Mouse (Mus musculus): ENCODE data around the gene Afm. TPM values are rescaled to one million over a fixed set of nuclear protein-coding genes. Genes with fewer than 3 reads are reported as not detected.

Afm gene
- polyA plus RNA-seq (2015; fragmentation: Nextera tagmentation; extraction: Ambion mirVana), result not detected in 2 replicates

DNA sequence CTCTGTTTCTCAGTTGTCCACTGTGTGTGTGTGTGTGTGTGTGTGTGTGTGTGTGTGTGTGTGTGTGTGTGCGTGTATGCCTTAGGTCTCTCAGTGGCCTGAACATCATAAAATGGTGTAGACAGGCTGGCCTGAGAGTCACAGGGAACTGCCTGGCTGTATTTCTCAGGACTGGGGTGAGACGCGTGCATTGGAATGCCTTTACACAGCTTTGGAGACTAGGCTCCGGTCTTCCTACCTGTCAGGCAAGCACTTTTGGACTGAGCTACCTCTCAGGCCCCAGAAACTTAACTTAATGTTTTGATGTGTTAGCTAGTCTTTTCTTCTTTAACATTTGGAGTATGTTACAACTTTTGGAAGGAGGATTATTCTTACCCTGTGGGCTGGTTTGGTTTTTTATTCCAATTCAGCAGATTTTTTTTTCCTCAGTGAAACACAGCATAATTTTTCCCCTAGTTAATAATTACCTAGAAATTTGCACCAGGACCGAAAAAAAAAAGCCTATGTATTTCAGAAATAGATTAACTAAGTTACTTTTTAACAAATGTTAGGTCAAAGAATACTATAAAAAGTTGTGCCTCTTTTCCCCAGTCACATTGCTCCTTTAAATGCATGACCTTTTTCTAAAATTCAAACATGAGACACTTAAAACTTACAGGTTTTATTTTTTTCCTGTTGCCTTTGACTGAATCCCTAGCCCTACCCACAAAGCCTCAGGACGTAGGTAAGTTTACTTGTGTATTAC, at the start of gene Afm:
TSS of gene Afm (plus strand) at position 577 of the 745 bp plus-strand sequence.
- no peak for DNase-seq (ENCODE audit: low spot score)

- no peak for DNase-seq (ENCODE audit: low spot score)
Measured at GRCm38 (mm10) chr5:90470836-90471235, 47.9 kb upstream of the Afm start.

DNA sequence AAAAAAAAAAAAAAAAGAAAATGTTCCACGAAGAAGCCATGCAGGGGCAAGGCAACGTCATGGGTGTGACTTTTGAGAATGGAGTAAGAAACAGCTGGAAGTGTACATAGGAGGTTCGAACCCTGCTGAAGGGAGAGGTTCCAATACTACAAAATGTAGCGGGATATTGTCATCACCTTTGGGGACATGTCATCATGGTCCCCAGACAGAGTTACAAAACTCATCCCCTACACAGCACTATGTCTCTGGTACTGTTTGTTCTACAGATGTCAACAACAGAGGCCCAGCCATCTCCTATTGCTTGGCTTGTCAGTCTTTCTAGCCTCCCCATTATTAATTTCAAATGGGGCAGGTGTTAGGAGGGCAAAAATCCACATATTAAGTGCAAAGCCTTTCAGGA, 44.8 kb upstream of the Afm start:
- DNase-seq (ENCODE audit: low spot score), result no peak

DNA sequence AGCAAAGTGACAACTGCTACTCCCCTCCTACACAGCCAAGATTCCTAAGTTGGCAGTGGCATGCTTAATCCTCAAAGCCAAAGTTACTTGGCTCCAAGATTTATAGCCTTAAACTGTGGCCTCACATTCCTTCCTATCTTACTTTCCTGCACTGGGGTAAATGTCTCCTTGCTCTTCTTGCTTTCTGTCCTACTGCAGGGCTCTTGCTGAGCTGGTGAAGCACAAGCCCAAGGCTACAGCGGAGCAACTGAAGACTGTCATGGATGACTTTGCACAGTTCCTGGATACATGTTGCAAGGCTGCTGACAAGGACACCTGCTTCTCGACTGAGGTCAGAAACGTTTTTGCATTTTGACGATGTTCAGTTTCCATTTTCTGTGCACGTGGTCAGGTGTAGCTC, 44.4 kb upstream of the Afm start:
- no peak for DNase-seq (ENCODE audit: low spot score)

DNA sequence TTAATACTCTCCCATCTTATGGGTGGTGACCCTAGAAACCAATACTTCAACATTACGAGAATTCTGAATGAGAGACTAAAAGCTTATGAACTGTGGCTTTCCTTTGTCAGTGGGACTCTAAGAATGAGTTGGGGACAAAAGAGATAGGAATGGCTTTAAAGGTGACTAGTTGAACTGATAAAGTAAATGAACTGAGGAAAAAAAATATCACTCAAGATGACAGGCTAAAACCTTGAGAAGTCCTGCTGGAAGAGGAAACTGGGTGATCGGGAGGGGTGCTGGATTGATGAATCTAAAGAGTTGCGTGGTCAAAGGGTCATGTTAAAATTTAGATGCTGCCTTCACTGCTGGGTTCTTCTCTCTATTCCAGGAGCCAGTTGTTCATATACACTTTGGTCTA, 42.0 kb upstream of the Afm start:
- DNase-seq (ENCODE audit: low spot score), result no peak

- DNase-seq (ENCODE audit: low spot score), result no peak
Measured at GRCm38 (mm10) chr5:90477308-90478140, 41.2 kb upstream of the Afm start.

DNA sequence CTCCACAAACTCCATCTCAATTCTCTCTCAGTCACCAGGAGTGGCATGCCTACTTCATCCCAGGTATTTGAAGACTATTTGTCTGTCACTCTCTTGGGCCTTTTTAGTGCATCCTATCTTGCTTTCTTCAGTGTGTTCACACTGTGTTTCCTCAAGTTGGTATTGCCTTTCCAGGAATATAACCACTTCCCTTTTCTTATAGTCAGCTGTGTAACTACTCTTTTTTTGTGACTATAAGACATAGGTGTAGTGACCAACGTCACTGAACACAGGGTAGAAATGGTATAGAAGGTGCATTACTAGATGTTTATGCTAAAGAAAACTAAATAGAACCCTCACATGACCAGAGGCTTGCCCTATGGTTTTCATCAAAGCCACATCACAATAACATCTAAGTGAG, 39.8 kb upstream of the Afm start:
- DNase-seq (ENCODE audit: low spot score), result no peak

DNA sequence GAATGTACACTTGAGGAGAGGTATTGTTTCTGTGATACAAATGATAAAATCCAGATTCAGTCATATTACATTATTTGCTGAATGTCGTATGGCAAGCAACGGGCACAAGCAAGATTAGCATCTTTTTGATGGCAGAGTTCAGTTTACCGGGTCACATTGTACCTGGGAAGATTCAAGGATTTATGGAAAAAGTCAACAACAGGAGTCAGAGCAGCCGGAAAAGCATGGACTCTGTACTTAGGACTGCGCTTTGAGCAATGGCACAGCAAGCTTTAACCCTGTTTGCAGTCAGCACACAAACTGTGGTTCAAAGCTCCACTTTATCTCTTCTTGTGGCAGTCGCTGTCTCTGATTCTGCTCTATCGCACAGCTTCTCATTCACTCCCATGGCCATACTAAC, 33.1 kb upstream of the Afm start:
- no peak for DNase-seq (ENCODE audit: low spot score)

- no peak for DNase-seq (ENCODE audit: low spot score)
Measured at GRCm38 (mm10) chr5:90488323-90488722, 30.4 kb upstream of the Afm start.

GRCm38 (mm10) chr5:90490518-90490917, 28.2 kb upstream of the Afm start, which contains the start of gene Afp:
Gene Afp (plus strand): TSS chr5:90490737.
- no peak for DNase-seq (ENCODE audit: low spot score)

DNA sequence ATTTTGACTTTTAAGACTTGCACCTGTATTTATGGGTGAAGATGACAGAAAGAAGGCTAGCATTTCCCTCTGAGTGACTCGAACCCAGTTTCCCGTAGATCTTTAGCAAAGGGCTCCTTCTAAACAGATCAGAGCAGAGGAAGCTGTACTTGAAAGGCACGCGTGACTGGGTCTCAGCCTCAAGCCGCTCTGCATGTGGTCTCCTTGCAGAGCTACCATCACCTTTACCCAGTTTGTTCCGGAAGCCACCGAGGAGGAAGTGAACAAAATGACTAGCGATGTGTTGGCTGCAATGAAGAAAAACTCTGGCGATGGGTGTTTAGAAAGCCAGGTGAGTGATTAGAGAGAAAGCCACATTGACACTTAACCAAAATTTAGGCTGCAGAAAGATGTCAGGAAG, 26.3 kb upstream of the Afm start:
- peak; percentile 69 for DNase-seq (ENCODE audit: low spot score)

GRCm38 (mm10) chr5:90494308-90494707, 24.4 kb upstream of the Afm start:
- no peak for DNase-seq (ENCODE audit: low spot score)

GRCm38 (mm10) chr5:90499509-90499908, 19.2 kb upstream of the Afm start:
- DNase-seq (ENCODE audit: low spot score), result no peak

DNA sequence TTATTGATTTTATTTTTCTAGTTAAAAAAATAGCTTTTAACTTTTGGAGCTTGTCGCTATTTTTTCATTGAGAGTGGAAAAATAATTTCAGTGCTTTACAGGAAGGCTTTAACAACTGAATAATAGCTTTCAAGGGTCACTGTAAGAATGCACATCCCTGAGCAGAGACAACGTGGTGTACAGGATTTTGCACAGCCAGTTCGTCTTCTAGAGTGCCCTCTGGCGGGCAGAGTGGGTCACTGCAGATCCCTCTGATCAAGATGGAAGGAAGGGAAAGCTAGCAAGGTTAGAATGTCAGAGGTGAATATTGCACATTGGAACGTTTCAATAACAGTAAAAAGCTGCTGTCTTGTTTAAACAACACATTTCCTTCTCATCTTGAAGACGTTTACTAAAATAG, 18.0 kb upstream of the Afm start:
- DNase-seq (ENCODE audit: low spot score), result peak; percentile 74

DNA sequence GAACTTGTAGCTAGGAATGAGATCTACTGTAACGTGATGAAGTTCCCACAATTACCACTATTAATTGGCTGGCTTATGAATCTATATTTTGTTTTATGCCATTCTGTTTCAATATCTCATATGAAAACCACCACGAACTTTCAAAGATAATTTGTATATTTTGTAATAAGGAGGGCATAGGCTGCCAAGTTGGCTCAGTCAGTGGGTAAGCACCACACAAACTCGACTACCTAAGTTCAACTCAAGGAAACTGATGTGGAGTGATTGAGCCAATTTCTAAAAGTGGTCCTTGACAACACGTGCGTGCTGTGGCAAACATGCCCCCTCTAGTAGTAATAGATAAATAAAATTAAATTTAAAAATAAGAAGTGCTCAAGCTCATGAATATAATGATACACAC, 17.0 kb upstream of the Afm start:
- DNase-seq (ENCODE audit: low spot score), result no peak

GRCm38 (mm10) chr5:90504742-90505141, 14.0 kb upstream of the Afm start:
- DNase-seq (ENCODE audit: low spot score), result peak; percentile 14

- no peak for DNase-seq (ENCODE audit: low spot score)
Measured at GRCm38 (mm10) chr5:90506507-90506906, 12.2 kb upstream of the Afm start.

- no peak for DNase-seq (ENCODE audit: low spot score)
Measured at GRCm38 (mm10) chr5:90507411-90507949, 11.3 kb upstream of the Afm start.

GRCm38 (mm10) chr5:90509828-90510592, 8.7 kb upstream of the Afm start:
- DNase-seq (ENCODE audit: low spot score), result no peak

DNA sequence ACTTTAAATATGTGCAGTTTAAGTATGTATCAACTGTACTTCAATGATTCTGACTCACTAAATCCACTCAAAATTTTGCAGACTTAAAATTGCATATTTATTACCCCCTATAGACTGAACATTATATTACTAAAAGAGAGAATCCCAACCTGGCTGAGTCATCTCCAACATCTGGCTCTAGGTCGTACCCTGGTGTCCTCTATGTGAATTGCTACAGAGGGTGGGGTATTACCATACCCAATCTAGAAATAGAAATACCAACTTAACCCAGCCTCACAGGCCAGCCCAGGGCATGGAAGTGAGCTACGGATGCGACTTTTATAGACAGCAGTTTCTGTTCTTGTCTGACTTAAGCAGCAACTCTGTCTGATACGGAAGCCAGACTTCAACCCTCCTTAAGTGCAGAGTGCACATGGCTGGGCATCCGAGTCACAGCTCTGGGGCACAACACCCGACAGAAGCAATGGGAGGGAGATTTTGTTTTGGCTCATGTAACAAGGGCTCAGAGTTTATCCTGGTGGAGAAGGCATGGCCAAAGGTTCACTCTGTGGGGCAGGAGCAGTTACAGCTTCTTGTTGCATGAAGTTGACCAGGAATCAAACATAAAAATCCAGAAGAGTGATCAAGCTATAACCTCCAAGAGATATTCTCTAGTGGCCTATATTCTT, 6.3 kb upstream of the Afm start:
- DNase-seq (ENCODE audit: low spot score), result no peak

- DNase-seq (ENCODE audit: low spot score), result no peak
Measured at GRCm38 (mm10) chr5:90515561-90515960, 3.2 kb upstream of the Afm start.

Data from thymus, postnatal 0 days (tissue).